16 mouse cellular contexts compared by ENCODE assay signal in genomic region chr5:4066476-4067115, GRCm38 (mm10). TPM values are rescaled to one million over a fixed set of nuclear protein-coding genes. Genes with fewer than 3 reads are reported as not detected.
A peak's percentile ranks its signal among the peaks of the same experiment; 100 is the strongest.
DNase-seq lines count a peak whose midpoint lies in the region; ATAC-seq and TF ChIP-seq lines count a peak whose summit lies in the region.
"Had no signal": no experiment of that assay in that cellular context is flagged by ENCODE, and none has a peak within 500 bp of the region (broad histone marks: within the 10 kb centered on the region; RNA-seq: fewer than 3 reads in every experiment).

No protein-coding gene starts in this region.

- WGBS in heart, embryonic 13.5 days = 88% methylated on average over 18 of the region's 18 CpGs
- WGBS in heart, embryonic 10.5 days = 89% methylated on average over 18 of the region's 18 CpGs
- WGBS in liver, embryonic 12.5 days (ENCODE audit: insufficient replicate concordance) = 86% methylated on average over 18 of the region's 18 CpGs
- 88% methylated on average over 18 of the region's 18 CpGs for WGBS in liver, embryonic 11.5 days
- WGBS in forebrain, embryonic 16.5 days = 95% methylated on average over 18 of the region's 18 CpGs

- no peaks in the 10 kb centered on the region for H3K9me3 ChIP-seq in heart, embryonic 13.5 days
- no peaks in the 10 kb centered on the region for H3K9me3 ChIP-seq in heart, embryonic 10.5 days
- no peaks in the 10 kb centered on the region for H3K9me3 ChIP-seq in liver, embryonic 12.5 days (replicated peaks)
- no peaks in the 10 kb centered on the region for H3K9me3 ChIP-seq in liver, embryonic 11.5 days (ENCODE audit: control insufficient read depth, low read length)
- no peaks in the 10 kb centered on the region for H3K9me3 ChIP-seq in MEL (replicated peaks; ENCODE audit: insufficient read depth, low read length)
- no peaks in the 10 kb centered on the region for H3K9me3 ChIP-seq in forebrain, embryonic 16.5 days (ENCODE audit: control insufficient read depth, low read length)
- H3K9me3 ChIP-seq: liver, embryonic 15.5 days had no signal

- TF ChIP-seq EP300 in MEL (IDR thresholded peaks at IDR 0.05; ENCODE audit: low read depth in 1 of 2, low read length in 2 of 2) = no peak

- no peaks in the 10 kb centered on the region for H3K4me1 ChIP-seq in heart, embryonic 13.5 days
- H3K4me1 ChIP-seq in heart, embryonic 10.5 days = no peaks in the 10 kb centered on the region
- no peaks in the 10 kb centered on the region for H3K4me1 ChIP-seq in liver, embryonic 12.5 days
- H3K4me1 ChIP-seq in liver, embryonic 11.5 days (replicated peaks; ENCODE audit: control insufficient read depth, insufficient read depth, low read length) = no peaks in the 10 kb centered on the region
- H3K4me1 ChIP-seq in MEL (ENCODE audit: control insufficient read depth in 1 of 2, insufficient read depth in 2 of 2, low read length in 2 of 2) = no peaks in the 10 kb centered on the region
- no peaks in the 10 kb centered on the region for H3K4me1 ChIP-seq in forebrain, embryonic 16.5 days (replicated peaks; ENCODE audit: control insufficient read depth, insufficient read depth, low read length)
- H3K4me1 ChIP-seq: liver, embryonic 15.5 days had no signal

- no peak overlapping the region for H3K9ac ChIP-seq in heart, embryonic 13.5 days
- H3K9ac ChIP-seq in liver, embryonic 12.5 days = no peak overlapping the region
- no peak overlapping the region for H3K9ac ChIP-seq in liver, embryonic 11.5 days (ENCODE audit: low read depth, low read length)
- H3K9ac ChIP-seq in MEL (ENCODE audit: control insufficient read depth, low read depth, low read length, poor library complexity, severe bottlenecking) = no peak overlapping the region
- H3K9ac ChIP-seq in forebrain, embryonic 16.5 days (replicated peaks; ENCODE audit: low read depth, low read length) = no peak overlapping the region
- H3K9ac ChIP-seq: liver, embryonic 15.5 days had no signal

- no peaks in the 10 kb centered on the region for H3K79me2 ChIP-seq in MEL (ENCODE audit: control insufficient read depth, insufficient read depth, low read length, poor library complexity)

- no peak overlapping the region for H3K4me2 ChIP-seq in heart, embryonic 13.5 days
- no peak overlapping the region for H3K4me2 ChIP-seq in liver, embryonic 12.5 days
- no peak overlapping the region for H3K4me2 ChIP-seq in liver, embryonic 11.5 days
- no peak overlapping the region for H3K4me2 ChIP-seq in forebrain, embryonic 16.5 days (ENCODE audit: low read length)
- H3K4me2 ChIP-seq: liver, embryonic 15.5 days had no signal

- no peak overlapping the region for H3K4me3 ChIP-seq in heart, embryonic 13.5 days
- H3K4me3 ChIP-seq in heart, embryonic 10.5 days = no peak overlapping the region
- no peak overlapping the region for H3K4me3 ChIP-seq in liver, embryonic 12.5 days
- H3K4me3 ChIP-seq in liver, embryonic 11.5 days (ENCODE audit: low read depth, low read length) = no peak overlapping the region
- no peak overlapping the region for H3K4me3 ChIP-seq in MEL (ENCODE audit: control insufficient read depth in 1 of 2, insufficient read depth in 1 of 2, low read depth in 2 of 2, low read length in 2 of 2)
- H3K4me3 ChIP-seq in forebrain, embryonic 16.5 days (replicated peaks; ENCODE audit: low read length) = no peak overlapping the region
- no peak overlapping the region for H3K4me3 ChIP-seq in layer of hippocampus, adult 2 months
- H3K4me3 ChIP-seq: left cerebral cortex, adult 2 months; liver, embryonic 15.5 days had no signal

- DNase-seq in heart, embryonic 10.5 days (ENCODE audit: low spot score) = no peak
- no peak for DNase-seq in liver, embryonic 11.5 days (ENCODE audit: low spot score)
- DNase-seq in MEL (ENCODE audit: low read depth, low spot score) = no peak
- no peak for DNase-seq in cerebellum, postnatal 4 days (ENCODE audit: low spot score in 2 of 2)
- DNase-seq in layer of hippocampus, adult 2 months (ENCODE audit: low spot score in 2 of 2) = no peak
- DNase-seq: cerebellum, adult 9-11 months; kidney, postnatal 4 days; midbrain, embryonic 14.5 days had no signal

- H3K27me3 ChIP-seq in heart, embryonic 13.5 days (replicated peaks) = no peaks in the 10 kb centered on the region
- H3K27me3 ChIP-seq in heart, embryonic 10.5 days (ENCODE audit: insufficient read depth, poor library complexity, severe bottlenecking) = no peaks in the 10 kb centered on the region
- no peaks in the 10 kb centered on the region for H3K27me3 ChIP-seq in liver, embryonic 12.5 days (replicated peaks)
- no peaks in the 10 kb centered on the region for H3K27me3 ChIP-seq in liver, embryonic 11.5 days (replicated peaks; ENCODE audit: control insufficient read depth, insufficient read depth, low read length)
- H3K27me3 ChIP-seq in MEL (ENCODE audit: control insufficient read depth in 1 of 2, insufficient read depth in 2 of 2, low read length in 2 of 2) = no peaks in the 10 kb centered on the region
- H3K27me3 ChIP-seq in forebrain, embryonic 16.5 days (replicated peaks; ENCODE audit: control insufficient read depth, insufficient read depth, low read length) = no peaks in the 10 kb centered on the region
- H3K27me3 ChIP-seq: liver, embryonic 15.5 days; Patski had no signal

- no peak for ATAC-seq in heart, embryonic 13.5 days (ENCODE audit: extremely low read depth, insufficient number of reproducible peaks, low FRiP score, low TSS enrichment)
- ATAC-seq in liver, embryonic 12.5 days = 0 out of 2 replicates have a peak, but pooled peaks have one; percentile 18
- ATAC-seq in liver, embryonic 11.5 days (replicated peaks; ENCODE audit: low FRiP score) = no peak
- peak; percentile 32; the same call in 1 of the 2 replicates for ATAC-seq in forebrain, embryonic 16.5 days
- ATAC-seq: CD4-positive, CD25-positive, alpha-beta regulatory T cell, adult 4 months; inflammation-experienced regulatory T-cells, adult 6 months; Patski had no signal

- no peak for TF ChIP-seq CTCF in MEL (IDR thresholded peaks at IDR 0.05 in 2 of 3, conservative IDR thresholded peaks at IDR 0.05 in 1 of 3; ENCODE audit: control insufficient read depth in 1 of 3, insufficient read depth in 1 of 3, low read depth in 2 of 3, low read length in 3 of 3, poor library complexity in 1 of 3, severe bottlenecking in 1 of 3)
- TF ChIP-seq CTCF in layer of hippocampus, adult 2 months (conservative IDR thresholded peaks at IDR 0.05) = no peak

- H3K27ac ChIP-seq in heart, embryonic 13.5 days (replicated peaks) = 0 out of 2 replicates have a peak overlapping the region, but pooled peaks have one; percentile 7
- H3K27ac ChIP-seq in heart, embryonic 10.5 days = no peak overlapping the region
- H3K27ac ChIP-seq in liver, embryonic 12.5 days = no peak overlapping the region
- no peak overlapping the region for H3K27ac ChIP-seq in liver, embryonic 11.5 days (ENCODE audit: low read depth, low read length)
- no peak overlapping the region for H3K27ac ChIP-seq in MEL (ENCODE audit: control insufficient read depth, low read depth, low read length)
- no peak overlapping the region for H3K27ac ChIP-seq in forebrain, embryonic 16.5 days (ENCODE audit: low read length)
- no peak overlapping the region for H3K27ac ChIP-seq in layer of hippocampus, adult 2 months
- H3K27ac ChIP-seq: left cerebral cortex, adult 2 months; liver, embryonic 15.5 days had no signal

- H3K36me3 ChIP-seq in heart, embryonic 13.5 days = peaks cover 94% of the 10 kb centered on the region
- peaks cover 85% of the 10 kb centered on the region for H3K36me3 ChIP-seq in heart, embryonic 10.5 days
- peaks cover 76% of the 10 kb centered on the region for H3K36me3 ChIP-seq in liver, embryonic 12.5 days
- peaks cover 17% of the 10 kb centered on the region; the same call in 1 of the 2 replicates for H3K36me3 ChIP-seq in liver, embryonic 11.5 days (ENCODE audit: control insufficient read depth, insufficient read depth, low read length)
- no peaks in the 10 kb centered on the region; a peak in 2 of 4 replicates for H3K36me3 ChIP-seq in MEL (ENCODE audit: control insufficient read depth in 1 of 2, insufficient read depth in 2 of 2, low read length in 2 of 2)
- H3K36me3 ChIP-seq in forebrain, embryonic 16.5 days (ENCODE audit: control insufficient read depth, insufficient read depth) = peaks cover 65% of the 10 kb centered on the region

- no peak for TF ChIP-seq RAD21 in MEL (IDR thresholded peaks at IDR 0.05; ENCODE audit: low read depth, low read length)

- no peak for TF ChIP-seq POLR2A in MEL (IDR thresholded peaks at IDR 0.05; ENCODE audit: control insufficient read depth in 1 of 2, insufficient read depth in 1 of 2, low read depth in 1 of 2, low read length in 2 of 2, poor library complexity in 1 of 2)

TF ChIP-seq in MEL, 35 proteins besides CTCF, POLR2A, EP300 and RAD21:
- peak; percentile 32; the same call in 1 of the 2 replicates for TF ChIP-seq POLR2AphosphoS5 (IDR thresholded peaks at IDR 0.05; ENCODE audit: borderline replicate concordance, low read depth, low read length)
- TF ChIP-seq GATA1 (IDR thresholded peaks at IDR 0.05; ENCODE audit: low read depth, low read length) = no peak

RNA-seq across cellular contexts. Expression of gene Cyp51, which starts 38.0 kb away (rescaled TPM):
- 32.8 and 33.1 TPM in 2 replicates for polyA plus RNA-seq in heart, embryonic 13.5 days (2015; fragmentation: Nextera tagmentation; extraction: Ambion mirVana)
- 59.5 and 68.9 TPM in 2 replicates for polyA plus RNA-seq in heart, embryonic 10.5 days (2016; fragmentation: Nextera tagmentation; extraction: Ambion mirVana)
- polyA plus RNA-seq in liver, embryonic 12.5 days (2016; fragmentation: Nextera tagmentation; extraction: Ambion mirVana) = 54.8 and 61.2 TPM in 2 replicates
- polyA plus RNA-seq in liver, embryonic 11.5 days (2014; fragmentation: Nextera tagmentation; extraction: Ambion mirVana) = 70.9 and 75.4 TPM in 2 replicates
- total RNA-seq in MEL (2012; rRNA removed) = 30.0 and 39.0 TPM in 2 replicates
- 10 to 100 TPM in 1 of 2 experiments, not detected in 1; 54.7 TPM for polyA plus RNA-seq in MEL (2012; ENCODE audit: insufficient read depth in 1 of 2, insufficient read length in 2 of 2, low read depth in 1 of 2, low replicate concordance in 2 of 2, missing spikeins in 1 of 2)
- polyA plus RNA-seq in forebrain, embryonic 16.5 days (2015; fragmentation: Nextera tagmentation; extraction: Ambion mirVana) = 145 and 152 TPM in 2 replicates
- 10 to 100 TPM; 38.2 to 42.1 TPM for total RNA-seq in layer of hippocampus, adult 2 months (2021)

Comparison
In these comparisons a context has a peak if more than half of its experiments do, and no peak if none do; other contexts are left out.
1. ATAC-seq: peak in liver, embryonic 12.5 days (single experiment) and forebrain, embryonic 16.5 days (single experiment); none in heart, embryonic 13.5 days (single experiment) and liver, embryonic 11.5 days (single experiment).